Mouse (Mus musculus) forebrain, postnatal 0 days (tissue): ENCODE results near the gene Cdk18. TPM values are rescaled to one million over a fixed set of nuclear protein-coding genes. Genes with fewer than 3 reads are reported as not detected.

Experiments used
- ATAC-seq: fragments of 200-750 bp; cut with Nextera tagmentation; 2 replicates; pipeline ENCODE4 v1.8.0; 2017; ENCODE audit warnings: mild to moderate bottlenecking, moderate library complexity
- DNase-seq: peaks from one replicate; pipeline ENCODE4 v3.0.0-alpha.2; 2015
- H3K27ac ChIP-seq: fragments of 300-500 bp; sonication (generic); 2 replicates; pipeline ENCODE4 v1.5.1; 2014; ENCODE audit warnings: low read depth, mild to moderate bottlenecking, antibody characterized with exemption, low read length, moderate library complexity, mixed read lengths
- H3K27me3 ChIP-seq: fragments of 300-500 bp; sonication (generic); 2 replicates; pipeline ENCODE4 v1.6.1; 2014; ENCODE audit warnings: mild to moderate bottlenecking, low read length, mixed read lengths; ENCODE audit not compliant: insufficient read depth
- H3K36me3 ChIP-seq: fragments of 300-500 bp; sonication (generic); 2 replicates; pipeline ENCODE4 v1.6.1; 2014; ENCODE audit warnings: mild to moderate bottlenecking, moderate library complexity; ENCODE audit not compliant: insufficient read depth
- H3K4me1 ChIP-seq: fragments of 300-500 bp; sonication (generic); 2 replicates; pipeline ENCODE4 v1.6.1; 2014; ENCODE audit warnings: antibody characterized with exemption; ENCODE audit not compliant: insufficient read depth
- H3K4me2 ChIP-seq: fragments of 300-500 bp; sonication (generic); 2 replicates; pipeline ENCODE4 v1.6.1; 2014; ENCODE audit warnings: low read depth, mild to moderate bottlenecking, moderate library complexity
- H3K4me3 ChIP-seq: fragments of 300-500 bp; sonication (generic); 2 replicates; pipeline ENCODE4 v1.5.1; 2014; ENCODE audit warnings: low read depth, low read length, mixed read lengths
- H3K9ac ChIP-seq: fragments of 300-500 bp; sonication (generic); 2 replicates; pipeline ENCODE4 v1.6.1; 2014; ENCODE audit warnings: mild to moderate bottlenecking
- H3K9me3 ChIP-seq: fragments of 300-500 bp; sonication (generic); 2 replicates; pipeline ENCODE4 v1.6.1; 2016; ENCODE audit warnings: low read length
- CTCF ChIP-seq: sonication (generic); IDR thresholded peaks from 2 replicates; pipeline ENCODE4 v1.5.1; 2016; ENCODE audit warnings: antibody characterized with exemption, control low read depth, low read depth
- WGBS: fragments of 180-500 bp; shearing (Covaris S2); extraction: QIAGEN DNeasy Blood & Tissue Kit; methylation state at CpG from one replicate; pipeline ENCODE4 v1.1.7; 2014; 5-methylcytosine and 5-hydroxymethylcytosine counted together
- polyA plus RNA-seq: library from polyadenylated mRNA; unstranded; fragments of >200 nt; fragmentation: Nextera tagmentation; extraction: Ambion mirVana; gene quantifications from 2 replicates; pipeline ENCODE4 v1.2.1, GENCODE M21; 2015
- total RNA-seq: library from RNA; depleted of rRNA; stranded (reverse); fragments of >200 nt; gene quantifications from 2 replicates; pipeline ENCODE4 v1.2.3, GENCODE M21; 2014

The Cdk18 gene
- total and polyA plus RNA-seq, 2 experiments from 2014 or later: 1.2 to 2.6 TPM

- no peak overlapping the region for H3K9ac ChIP-seq
- H3K4me2 ChIP-seq: no peak overlapping the region
- H3K4me3 ChIP-seq: no peak overlapping the region
- H3K27me3 ChIP-seq: no peaks in the 10 kb centered on the region
- no peak for ATAC-seq
- H3K9me3 ChIP-seq: no peaks in the 10 kb centered on the region
- no peaks in the 10 kb centered on the region for H3K4me1 ChIP-seq
- no peak for TF ChIP-seq CTCF
- no peak overlapping the region for H3K27ac ChIP-seq
- H3K36me3 ChIP-seq: no peaks in the 10 kb centered on the region
- no peak for DNase-seq
- WGBS: 83% methylated on average over 7 of the region's 7 CpGs
Measured at GRCm38 (mm10) chr1:132128311-132128710, 11.2 kb downstream of the Cdk18 start.

GRCm38 (mm10) chr1:132125803-132126405 is 13.6 kb downstream of the Cdk18 start:
- Histone ChIP-seq H3K4me2 (no peak overlapping the region), H3K9ac (no peak overlapping the region), H3K27me3 (no peaks in the 10 kb centered on the region), H3K9me3 (no peaks in the 10 kb centered on the region), H3K4me1 (no peaks in the 10 kb centered on the region), H3K36me3 (no peaks in the 10 kb centered on the region), H3K27ac (no peak overlapping the region), H3K4me3 (no peak overlapping the region)
- ATAC-seq (no peak), DNase-seq (no peak)
- TF ChIP-seq CTCF: no peak
- WGBS: 75% methylated on average over 6 of the region's 6 CpGs

- H3K27me3 ChIP-seq: no peaks in the 10 kb centered on the region
- 70% methylated on average over 4 of the region's 4 CpGs for WGBS
- no peak for TF ChIP-seq CTCF
- no peak overlapping the region for H3K27ac ChIP-seq
- no peaks in the 10 kb centered on the region for H3K4me1 ChIP-seq
- ATAC-seq: no peak
- no peak overlapping the region for H3K4me3 ChIP-seq
- no peak for DNase-seq
- H3K9ac ChIP-seq: no peak overlapping the region
- no peak overlapping the region for H3K4me2 ChIP-seq
- H3K36me3 ChIP-seq: no peaks in the 10 kb centered on the region
- H3K9me3 ChIP-seq: no peaks in the 10 kb centered on the region
Measured at GRCm38 (mm10) chr1:132125249-132125648, 14.2 kb downstream of the Cdk18 start.

GRCm38 (mm10) chr1:132123420-132124014 is 16.0 kb downstream of the Cdk18 start:
- Histone ChIP-seq H3K27me3 (no peaks in the 10 kb centered on the region), H3K9me3 (no peaks in the 10 kb centered on the region), H3K4me1 (no peaks in the 10 kb centered on the region), H3K9ac (no peak overlapping the region), H3K4me3 (no peak overlapping the region), H3K36me3 (no peaks in the 10 kb centered on the region), H3K27ac (no peak overlapping the region), H3K4me2 (no peak overlapping the region)
- 44% methylated on average over 9 of the region's 9 CpGs for WGBS
- no peak for DNase-seq
- no peak for TF ChIP-seq CTCF
- ATAC-seq: 0 out of 2 replicates have a peak, but pooled peaks have one; percentile 18

- H3K27ac ChIP-seq: no peak overlapping the region
- H3K4me3 ChIP-seq: no peak overlapping the region
- peak; percentile 54 for DNase-seq
- no peaks in the 10 kb centered on the region for H3K9me3 ChIP-seq
- no peak for TF ChIP-seq CTCF
- no peaks in the 10 kb centered on the region for H3K27me3 ChIP-seq
- peak; percentile 40; the same call in 1 of the 2 replicates for ATAC-seq
- no peak overlapping the region for H3K4me2 ChIP-seq
- no peak overlapping the region for H3K9ac ChIP-seq
- no peaks in the 10 kb centered on the region for H3K4me1 ChIP-seq
- WGBS: 63% methylated on average over 6 of the region's 6 CpGs
- no peaks in the 10 kb centered on the region for H3K36me3 ChIP-seq
Measured at GRCm38 (mm10) chr1:132121895-132122294, 17.6 kb downstream of the Cdk18 start.

GRCm38 (mm10) chr1:132121236-132121635 is 18.2 kb downstream of the Cdk18 start:
- Histone ChIP-seq H3K9ac (no peak overlapping the region), H3K4me3 (no peak overlapping the region), H3K36me3 (no peaks in the 10 kb centered on the region), H3K9me3 (no peaks in the 10 kb centered on the region), H3K4me2 (no peak overlapping the region), H3K27ac (no peak overlapping the region), H3K27me3 (no peaks in the 10 kb centered on the region), H3K4me1 (no peaks in the 10 kb centered on the region)
- peak; percentile 89 for TF ChIP-seq CTCF
- ATAC-seq (peak; percentile 79), DNase-seq (peak; percentile 94)
- WGBS: 12% methylated on average over 6 of the region's 6 CpGs

- ATAC-seq: no peak
- peak; percentile 79 for DNase-seq
- H3K9ac ChIP-seq: no peak overlapping the region
- no peaks in the 10 kb centered on the region for H3K4me1 ChIP-seq
- TF ChIP-seq CTCF: peak; percentile 73
- no peaks in the 10 kb centered on the region for H3K36me3 ChIP-seq
- no peaks in the 10 kb centered on the region for H3K27me3 ChIP-seq
- 22% methylated on average over 18 of the region's 18 CpGs for WGBS
- no peak overlapping the region for H3K4me2 ChIP-seq
- no peak overlapping the region for H3K27ac ChIP-seq
- H3K9me3 ChIP-seq: no peaks in the 10 kb centered on the region
- no peak overlapping the region for H3K4me3 ChIP-seq
Measured at GRCm38 (mm10) chr1:132116606-132117005, 22.9 kb downstream of the Cdk18 start.
